Mouse (Mus musculus): ENCODE measurements at regions not wholly inside any gene's neighbourhood (a gene's known extent, or its start where the extent isn't known, plus 50 kb on each side); places are given as distances from the start of the nearest gene placed in this dataset.

- DNase-seq: peak; percentile 9
Measured at GRCm38 (mm10) chr9:27702140-27702539, 88.4 kb upstream of the Opcml start.

GRCm38 (mm10) chr9:27704001-27704400 lies 86.6 kb upstream of the Opcml start:
- no peak for DNase-seq

GRCm38 (mm10) chr9:27723840-27724408 lies 66.7 kb upstream of the Opcml start:
- no peak for DNase-seq

GRCm38 (mm10) chr9:27724576-27724975 lies 66.0 kb upstream of the Opcml start:
- DNase-seq: no peak

GRCm38 (mm10) chr9:27728652-27729557 lies 61.7 kb upstream of the Opcml start:
- peak; percentile 42 for DNase-seq

GRCm38 (mm10) chr9:27729558-27729889 lies 61.1 kb upstream of the Opcml start:
- no peak for DNase-seq

GRCm38 (mm10) chr9:27739287-27739686 lies 51.3 kb upstream of the Opcml start:
- peak; percentile 73 for DNase-seq
